Mouse (Mus musculus): ENCODE measurements around the gene Cx3cl1. TPM values are rescaled to one million over a fixed set of nuclear protein-coding genes. Genes with fewer than 3 reads are reported as not detected.

The Cx3cl1 gene
- polyA plus RNA-seq (2014; fragmentation: Illumina TruSeq; extraction: RNeasy Lipid Tissue Mini Kit (QIAGEN cat#74804); ENCODE audit: low read depth, low replicate concordance) = 2.1 TPM

GRCm38 (mm10) chr8:94771941-94772670 lies at the start of gene Cx3cl1:
Gene Cx3cl1 (plus strand): TSS chr8:94772009.

GRCm38 (mm10) chr8:94745476-94746184 lies 26.2 kb upstream of the Cx3cl1 start, which contains the start of gene Ccl22:
Gene Ccl22 (plus strand): TSS chr8:94745590.

GRCm38 (mm10) chr8:94810153-94810552 lies 38.3 kb downstream of the Cx3cl1 start, which contains the start of gene Ccl17:
Gene Ccl17 (plus strand): TSS chr8:94810453.

Other genes starting within 250 kb of the Cx3cl1 start
- 7.1 TPM for gene Cpne2, start 239.0 kb upstream of the Cx3cl1 start, polyA plus RNA-seq (2014; fragmentation: Illumina TruSeq; extraction: RNeasy Lipid Tissue Mini Kit (QIAGEN cat#74804); ENCODE audit: low read depth, low replicate concordance)
- 47.7 TPM for gene Rspry1, start 170.1 kb upstream of the Cx3cl1 start, polyA plus RNA-seq (2014; fragmentation: Illumina TruSeq; extraction: RNeasy Lipid Tissue Mini Kit (QIAGEN cat#74804); ENCODE audit: low read depth, low replicate concordance)
- gene Fam192a, start 170.0 kb upstream of the Cx3cl1 start, polyA plus RNA-seq (2014; fragmentation: Illumina TruSeq; extraction: RNeasy Lipid Tissue Mini Kit (QIAGEN cat#74804); ENCODE audit: low read depth, low replicate concordance) = 66.5 TPM
- gene Arl2bp, start 105.4 kb upstream of the Cx3cl1 start, polyA plus RNA-seq (2014; fragmentation: Illumina TruSeq; extraction: RNeasy Lipid Tissue Mini Kit (QIAGEN cat#74804); ENCODE audit: low read depth, low replicate concordance) = 303 TPM
- not detected for gene Pllp, start 75.7 kb upstream of the Cx3cl1 start, polyA plus RNA-seq (2014; fragmentation: Illumina TruSeq; extraction: RNeasy Lipid Tissue Mini Kit (QIAGEN cat#74804); ENCODE audit: low read depth, low replicate concordance)
- not detected for gene Ccl22, start 26.4 kb upstream of the Cx3cl1 start, polyA plus RNA-seq (2014; fragmentation: Illumina TruSeq; extraction: RNeasy Lipid Tissue Mini Kit (QIAGEN cat#74804); ENCODE audit: low read depth, low replicate concordance)
- gene Ccl17, start 38.4 kb downstream of the Cx3cl1 start, polyA plus RNA-seq (2014; fragmentation: Illumina TruSeq; extraction: RNeasy Lipid Tissue Mini Kit (QIAGEN cat#74804); ENCODE audit: low read depth, low replicate concordance) = not detected
- 23.5 TPM for gene Coq9, start 66.3 kb downstream of the Cx3cl1 start, polyA plus RNA-seq (2014; fragmentation: Illumina TruSeq; extraction: RNeasy Lipid Tissue Mini Kit (QIAGEN cat#74804); ENCODE audit: low read depth, low replicate concordance)
- gene Ciapin1, start 66.3 kb downstream of the Cx3cl1 start, polyA plus RNA-seq (2014; fragmentation: Illumina TruSeq; extraction: RNeasy Lipid Tissue Mini Kit (QIAGEN cat#74804); ENCODE audit: low read depth, low replicate concordance) = 6.9 TPM
- 6.4 TPM for gene Polr2c, start 85.4 kb downstream of the Cx3cl1 start, polyA plus RNA-seq (2014; fragmentation: Illumina TruSeq; extraction: RNeasy Lipid Tissue Mini Kit (QIAGEN cat#74804); ENCODE audit: low read depth, low replicate concordance)
- 1.5 TPM for gene Dok4, start 104.3 kb downstream of the Cx3cl1 start, polyA plus RNA-seq (2014; fragmentation: Illumina TruSeq; extraction: RNeasy Lipid Tissue Mini Kit (QIAGEN cat#74804); ENCODE audit: low read depth, low replicate concordance)
- not detected for gene Ccdc102a, start 146.1 kb downstream of the Cx3cl1 start, polyA plus RNA-seq (2014; fragmentation: Illumina TruSeq; extraction: RNeasy Lipid Tissue Mini Kit (QIAGEN cat#74804); ENCODE audit: low read depth, low replicate concordance)
- not detected for gene Adgrg5, start 151.7 kb downstream of the Cx3cl1 start, polyA plus RNA-seq (2014; fragmentation: Illumina TruSeq; extraction: RNeasy Lipid Tissue Mini Kit (QIAGEN cat#74804); ENCODE audit: low read depth, low replicate concordance)
- 1.6 TPM for gene Adgrg1, start 202.7 kb downstream of the Cx3cl1 start, polyA plus RNA-seq (2014; fragmentation: Illumina TruSeq; extraction: RNeasy Lipid Tissue Mini Kit (QIAGEN cat#74804); ENCODE audit: low read depth, low replicate concordance)
- 1.3 TPM for gene Adgrg3, start 245.7 kb downstream of the Cx3cl1 start, polyA plus RNA-seq (2014; fragmentation: Illumina TruSeq; extraction: RNeasy Lipid Tissue Mini Kit (QIAGEN cat#74804); ENCODE audit: low read depth, low replicate concordance)

All from adrenal gland, adult 10 weeks (tissue).